ENCODE assay signal across 8 mouse cellular contexts in the genomic region with DNA sequence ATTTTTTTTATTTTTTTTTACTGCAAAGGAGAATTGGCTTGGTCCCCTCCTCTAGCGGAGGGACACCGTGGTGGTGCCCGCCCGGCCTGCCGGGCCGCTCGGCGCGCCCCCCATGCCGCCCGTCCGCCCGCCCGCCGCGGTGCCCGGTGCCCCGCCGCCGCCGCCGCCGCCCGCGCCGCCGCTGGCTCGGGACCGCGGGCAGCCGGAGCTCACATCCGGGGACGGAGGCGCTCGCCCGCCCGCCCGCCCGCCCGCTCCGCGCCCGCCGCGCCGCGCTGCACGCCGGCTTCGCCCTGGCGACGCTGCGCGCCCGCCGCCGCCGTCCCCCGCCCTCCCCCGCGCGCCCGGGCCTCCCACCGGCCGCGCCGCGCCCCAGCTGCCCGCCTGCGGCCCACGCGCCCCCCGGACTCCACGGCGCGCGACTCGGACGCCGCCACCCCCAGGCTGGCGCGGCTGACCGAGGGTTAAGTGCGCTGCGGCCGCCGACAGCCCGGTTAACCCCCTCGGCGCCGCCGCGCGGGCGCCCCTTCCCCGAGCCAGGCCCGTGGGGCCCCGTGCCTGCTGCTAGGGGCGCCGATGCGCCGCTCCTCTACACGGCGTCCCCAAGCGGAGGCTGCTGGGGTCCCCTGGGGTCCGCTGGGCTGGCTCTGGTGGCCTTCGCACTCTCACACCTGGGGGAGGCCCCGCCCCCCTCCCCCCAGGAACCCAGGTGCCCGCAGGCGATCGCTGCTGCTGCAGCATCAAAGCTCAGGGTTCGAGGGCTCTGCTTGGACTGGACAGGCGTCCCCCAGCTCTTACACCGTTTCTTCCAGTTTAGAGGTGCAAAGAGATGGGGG.
A peak's percentile ranks its signal among the peaks of the same experiment; 100 is the strongest.
DNase-seq lines count a peak whose midpoint lies in the region; ATAC-seq and TF ChIP-seq lines count a peak whose summit lies in the region.

No protein-coding gene starts in this region.

- no peaks in the 10 kb centered on the region for H3K36me3 ChIP-seq in E14TG2a.4 (ENCODE audit: insufficient read depth, low read length)
- no peaks in the 10 kb centered on the region for H3K36me3 ChIP-seq in heart, embryonic 11.5 days (ENCODE audit: control insufficient read depth, insufficient read depth, low read length)
- H3K36me3 ChIP-seq in limb, embryonic 12.5 days: no peaks in the 10 kb centered on the region
- H3K36me3 ChIP-seq in neural tube, embryonic 11.5 days (ENCODE audit: control insufficient read depth, insufficient read depth, low read length): no peaks in the 10 kb centered on the region

- H3K4me2 ChIP-seq in heart, embryonic 11.5 days: peak overlapping the region; percentile 91
- peak overlapping the region; percentile 83 for H3K4me2 ChIP-seq in limb, embryonic 12.5 days
- peak overlapping the region; percentile 79 for H3K4me2 ChIP-seq in neural tube, embryonic 11.5 days (ENCODE audit: low read depth)

- H3K9ac ChIP-seq in heart, embryonic 11.5 days (ENCODE audit: low read depth, low read length): peak overlapping the region; percentile 79; the same call in 1 of the 2 replicates
- H3K9ac ChIP-seq in limb, embryonic 12.5 days (replicated peaks): peak overlapping the region; percentile 73
- peak overlapping the region; percentile 72 for H3K9ac ChIP-seq in neural tube, embryonic 11.5 days (ENCODE audit: low read length)

- peaks cover 12% of the 10 kb centered on the region for H3K4me1 ChIP-seq in E14TG2a.4 (replicated peaks; ENCODE audit: low read depth, low read length)
- H3K4me1 ChIP-seq in heart, embryonic 11.5 days (ENCODE audit: control insufficient read depth, insufficient read depth, low read length): peaks cover 10% of the 10 kb centered on the region; the same call in 1 of the 2 replicates
- peaks cover 35% of the 10 kb centered on the region for H3K4me1 ChIP-seq in limb, embryonic 12.5 days (replicated peaks)
- 0 out of 2 replicates have a peak, but pooled peaks cover 3% of the 10 kb centered on the region for H3K4me1 ChIP-seq in neural tube, embryonic 11.5 days (ENCODE audit: control insufficient read depth, insufficient read depth, low read length)

- peaks cover 62% of the 10 kb centered on the region for H3K27me3 ChIP-seq in E14TG2a.4 (ENCODE audit: insufficient read depth, low read length)
- peaks cover 14% of the 10 kb centered on the region; the same call in 1 of the 2 replicates for H3K27me3 ChIP-seq in heart, embryonic 11.5 days (ENCODE audit: control insufficient read depth, insufficient read depth, low read length)
- peaks cover 43% of the 10 kb centered on the region for H3K27me3 ChIP-seq in limb, embryonic 12.5 days
- peaks cover 25% of the 10 kb centered on the region for H3K27me3 ChIP-seq in neural tube, embryonic 11.5 days (ENCODE audit: control insufficient read depth, insufficient read depth, low read length)

- H3K27ac ChIP-seq in layer of hippocampus, adult 2 months: peak overlapping the region; percentile 94
- no peak overlapping the region for H3K27ac ChIP-seq in heart, embryonic 11.5 days (ENCODE audit: low read depth, low read length)
- peak overlapping the region; percentile 2; the same call in 1 of the 2 replicates for H3K27ac ChIP-seq in limb, embryonic 12.5 days
- no peak overlapping the region for H3K27ac ChIP-seq in neural tube, embryonic 11.5 days (ENCODE audit: low read depth, low read length)

- no peak; the same call in 1 of the 2 replicates for ATAC-seq in heart, embryonic 11.5 days (replicated peaks; ENCODE audit: insufficient number of reproducible peaks, low FRiP score, low TSS enrichment)
- peak; percentile 46; the same call in 1 of the 2 replicates for ATAC-seq in limb, embryonic 12.5 days (ENCODE audit: insufficient number of reproducible peaks, insufficient read depth, low FRiP score, low TSS enrichment, low read depth)
- ATAC-seq in neural tube, embryonic 11.5 days (ENCODE audit: insufficient read depth, low FRiP score, low TSS enrichment): peak; percentile 69; the same call in 1 of the 2 replicates

- H3K4me3 ChIP-seq in layer of hippocampus, adult 2 months: peak overlapping the region; percentile 68
- H3K4me3 ChIP-seq in E14TG2a.4 (replicated peaks; ENCODE audit: low read length): peak overlapping the region; percentile 80
- peak overlapping the region; percentile 65 for H3K4me3 ChIP-seq in heart, embryonic 11.5 days (ENCODE audit: low read depth, low read length)
- H3K4me3 ChIP-seq in limb, embryonic 12.5 days (replicated peaks): peak overlapping the region; percentile 64
- peak overlapping the region; percentile 64 for H3K4me3 ChIP-seq in neural tube, embryonic 11.5 days (ENCODE audit: low read depth, low read length)

- DNase-seq in layer of hippocampus, adult 2 months (ENCODE audit: low spot score in 2 of 2): peak in 1 of 2 experiments; percentile 26
- DNase-seq in layer of hippocampus, adult 11-12 months (ENCODE audit: low spot score): no peak
- peak; percentile 44 for DNase-seq in cerebellum, adult 9-10 months
- DNase-seq in neural tube, embryonic 11.5 days (ENCODE audit: low spot score): peak; percentile 63
- no peak for DNase-seq in c-Kit-positive CD71-positive TER-119-positive erythroid progenitor cells, embryonic 14.5 days (ENCODE audit: low spot score)

- under 1% methylated on average over 79 of the region's 114 CpGs for WGBS in heart, embryonic 11.5 days (ENCODE audit: insufficient replicate concordance)
- under 1% methylated on average over 88 of the region's 114 CpGs for WGBS in limb, embryonic 12.5 days
- 1% methylated on average over 19 of the region's 114 CpGs for WGBS in neural tube, embryonic 11.5 days

- no peak for TF ChIP-seq CTCF in layer of hippocampus, adult 2 months (conservative IDR thresholded peaks at IDR 0.05)
- TF ChIP-seq CTCF in E14TG2a.4 (conservative IDR thresholded peaks at IDR 0.05; ENCODE audit: low read length): no peak

- H3K9me3 ChIP-seq in E14TG2a.4 (ENCODE audit: low read length): peaks cover 5% of the 10 kb centered on the region; the same call in 1 of the 2 replicates
- H3K9me3 ChIP-seq in heart, embryonic 11.5 days (replicated peaks; ENCODE audit: control insufficient read depth, low read length): no peaks in the 10 kb centered on the region
- no peaks in the 10 kb centered on the region for H3K9me3 ChIP-seq in limb, embryonic 12.5 days
- no peaks in the 10 kb centered on the region for H3K9me3 ChIP-seq in neural tube, embryonic 11.5 days (ENCODE audit: control insufficient read depth, low read length)

Comparison
In these comparisons a context has a peak if more than half of its experiments do, and no peak if none do; other contexts are left out.
1. DNase-seq: peak in cerebellum, adult 9-10 months (single experiment) and neural tube, embryonic 11.5 days (single experiment); none in layer of hippocampus, adult 11-12 months (single experiment) and c-Kit-positive CD71-positive TER-119-positive erythroid progenitor cells, embryonic 14.5 days (single experiment).
2. H3K27ac ChIP-seq: peak in layer of hippocampus, adult 2 months (single experiment) and limb, embryonic 12.5 days (single experiment); none in heart, embryonic 11.5 days (single experiment) and neural tube, embryonic 11.5 days (single experiment).
3. Peak in every context shown above with its lines, with median percentiles within 50 percentile points of each other: H3K4me3 ChIP-seq, H3K4me2 ChIP-seq and H3K9ac ChIP-seq.